Mouse (Mus musculus): ENCODE results near the gene Man2b1.

DNA sequence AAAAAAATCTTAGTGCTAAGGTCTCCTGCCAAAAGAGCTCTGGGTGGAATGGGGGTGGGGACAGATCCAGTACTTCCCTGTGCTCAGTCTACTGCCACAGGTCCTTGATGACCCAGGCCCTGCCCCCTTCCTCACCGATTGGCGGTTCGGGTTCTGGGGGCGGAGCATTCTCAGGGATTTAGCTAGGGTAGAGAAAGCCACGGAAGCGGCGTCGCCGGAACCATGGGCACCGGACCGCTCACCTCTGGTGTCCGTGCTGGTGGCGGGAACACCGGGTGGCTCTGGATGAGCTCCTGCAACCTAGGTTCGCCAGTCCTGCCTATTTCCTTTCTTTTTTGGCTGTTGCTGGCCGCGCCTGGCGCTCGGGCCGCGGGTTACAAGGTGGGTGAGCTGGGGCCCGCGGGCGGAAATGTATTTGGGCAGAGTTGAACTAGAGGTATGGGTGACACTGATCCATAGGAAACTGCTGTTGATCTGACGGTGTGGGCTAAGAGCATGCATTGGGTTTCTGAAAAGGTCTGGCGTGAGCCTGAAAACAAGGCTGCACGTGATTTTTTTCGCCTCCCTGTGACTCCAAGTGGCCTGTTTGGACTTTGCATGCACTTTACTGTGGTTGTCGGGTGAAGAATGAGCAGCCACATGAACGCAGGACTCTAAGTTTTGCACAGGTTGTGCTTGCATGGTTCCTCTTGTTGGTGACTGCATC lies at the start of gene Man2b1:
- TF ChIP-seq CTCF (IDR thresholded peaks at IDR 0.05; ENCODE audit: low read depth, low read length) = no peak
- TF ChIP-seq POLR2A (IDR thresholded peaks at IDR 0.05; ENCODE audit: borderline replicate concordance, low read depth, low read length) = peak; percentile 99

All from bone marrow macrophage, adult 2 months (primary cell).